Mouse (Mus musculus) thymus, adult 2 months (tissue): Measurements from ENCODE around the gene Tatdn2. TPM values are rescaled to one million over a fixed set of nuclear protein-coding genes. Genes with fewer than 3 reads are reported as not detected.
A peak's percentile ranks its signal among the peaks of the same experiment; 100 is the strongest.

Experiments used
- DNase-seq: peaks from one replicate; pipeline ENCODE4 v3.0.0; 2021
- H3K27ac ChIP-seq: fragments of 200-500 bp; 2 replicates; pipeline ENCODE4 v1.5.1; 2012; ENCODE audit warnings: low read length, control low read depth; ENCODE audit not compliant: control insufficient read depth, insufficient read depth
- H3K27me3 ChIP-seq: fragments of 200-500 bp; 2 replicates; pipeline ENCODE4 v1.6.1; 2012; ENCODE audit warnings: mild to moderate bottlenecking, low read length, moderate library complexity, mixed read lengths; ENCODE audit not compliant: control insufficient read depth, insufficient read depth
- H3K36me3 ChIP-seq: fragments of 200-500 bp; 2 replicates; pipeline ENCODE4 v1.6.1; 2012; ENCODE audit warnings: mild to moderate bottlenecking, low read length, moderate library complexity; ENCODE audit not compliant: control insufficient read depth, insufficient read depth
- H3K4me1 ChIP-seq: fragments of 200-500 bp; replicated peaks from 2 replicates; pipeline ENCODE4 v1.6.1; 2012; ENCODE audit warnings: low read length; ENCODE audit not compliant: control insufficient read depth, insufficient read depth
- H3K4me3 ChIP-seq: fragments of 200-500 bp; 2 replicates; pipeline ENCODE4 v1.5.1; 2012; ENCODE audit warnings: mild to moderate bottlenecking, low read length, control low read depth, moderate library complexity; ENCODE audit not compliant: control insufficient read depth, insufficient read depth
- CTCF ChIP-seq: fragments of 200-500 bp; IDR thresholded peaks from 2 replicates; pipeline ENCODE4 v1.5.1; 2012; ENCODE audit warnings: mild to moderate bottlenecking, control low read depth, low read length, moderate library complexity, borderline replicate concordance; ENCODE audit not compliant: control insufficient read depth, poor library complexity, insufficient read depth; ENCODE audit errors: extremely low read depth
- POLR2A ChIP-seq: fragments of 200-500 bp; IDR thresholded peaks from 2 replicates; pipeline ENCODE4 v1.6.1; 2012; ENCODE audit warnings: mild to moderate bottlenecking, low read length, control low read depth, moderate library complexity; ENCODE audit not compliant: control insufficient read depth, poor library complexity, insufficient read depth; ENCODE audit errors: extremely low read depth
- WGBS: fragments of 180-500 bp; shearing (Covaris S2); methylation state at CpG from one replicate; pipeline ENCODE4 v1.1.7; 2018; 5-methylcytosine and 5-hydroxymethylcytosine counted together
- polyA plus RNA-seq: library from polyadenylated mRNA; depleted of rRNA; stranded (reverse); fragments of >200 nt; gene quantifications from 2 replicates; pipeline ENCODE4 v1.2.3, GENCODE M21; 2012; rRNA removed

Gene Tatdn2
- 35.2 and 35.7 TPM in 2 replicates for polyA plus RNA-seq

DNA sequence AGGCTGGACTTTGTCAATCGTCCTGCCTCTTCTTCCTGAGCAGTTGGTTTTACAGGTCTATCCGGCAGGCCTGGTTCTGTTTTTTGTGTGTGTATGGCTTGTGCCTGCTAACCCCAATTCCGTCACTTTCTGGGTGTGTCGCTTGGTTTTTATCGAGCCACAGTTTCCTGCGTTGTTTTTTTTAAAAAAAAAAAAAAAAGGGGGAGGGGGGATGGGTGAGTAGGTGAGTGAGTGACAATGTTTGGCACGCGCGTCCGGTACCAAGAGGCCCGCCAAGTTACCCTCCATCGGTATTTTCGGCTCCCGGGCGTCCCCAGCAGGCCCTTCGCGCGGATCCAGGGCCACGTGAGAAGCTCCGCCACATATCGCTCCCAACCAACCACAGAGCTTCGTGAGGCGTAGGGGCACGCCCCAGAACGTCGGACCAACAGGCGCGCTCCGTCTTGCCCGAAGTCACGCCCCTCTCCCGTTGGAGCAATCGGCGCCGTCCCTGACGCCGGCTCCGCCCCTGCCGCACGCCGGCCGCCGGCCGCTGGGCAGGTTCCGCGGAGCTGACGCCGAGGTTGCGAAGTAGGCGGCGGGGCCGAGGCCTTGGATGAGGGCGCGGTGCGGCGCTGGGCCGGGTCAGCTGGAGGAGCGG is at the start of gene Tatdn2:
Tatdn2 (plus strand) TSS at position 469 of the 640 bp plus-strand sequence.
- WGBS = under 1% methylated on average over 58 of the region's 58 CpGs
- Histone ChIP-seq H3K36me3 (peaks cover 7% of the 10 kb centered on the region; the same call in 1 of the 2 replicates), H3K27me3 (no peaks in the 10 kb centered on the region), H3K27ac (peak within 1 kb of the TSS; percentile 92), H3K4me3 (peak within 1 kb of the TSS; percentile 95), H3K4me1 (peaks cover 12% of the 10 kb centered on the region)
- peak; percentile 95 for DNase-seq
- TF ChIP-seq POLR2A (peak; percentile 98), CTCF (peak; percentile 74; the same call in 1 of the 2 replicates)

GRCm38 (mm10) chr6:113649346-113650196 is 47.3 kb upstream of the Tatdn2 start:
- Histone ChIP-seq H3K4me3 (no peak overlapping the region), H3K36me3 (no peaks in the 10 kb centered on the region), H3K27me3 (no peaks in the 10 kb centered on the region), H3K4me1 (peaks cover 10% of the 10 kb centered on the region), H3K27ac (no peak overlapping the region)
- TF ChIP-seq CTCF (no peak), POLR2A (no peak)
- DNase-seq = no peak
- WGBS = 86% methylated on average over 7 of the region's 7 CpGs

GRCm38 (mm10) chr6:113650197-113650640 is 46.6 kb upstream of the Tatdn2 start:
- Histone ChIP-seq H3K27ac (no peak overlapping the region), H3K4me1 (peaks cover 11% of the 10 kb centered on the region), H3K27me3 (no peaks in the 10 kb centered on the region), H3K4me3 (no peak overlapping the region), H3K36me3 (no peaks in the 10 kb centered on the region)
- 57% methylated on average over 4 of the region's 4 CpGs for WGBS
- DNase-seq = no peak
- TF ChIP-seq POLR2A = no peak
- no peak for TF ChIP-seq CTCF

DNA sequence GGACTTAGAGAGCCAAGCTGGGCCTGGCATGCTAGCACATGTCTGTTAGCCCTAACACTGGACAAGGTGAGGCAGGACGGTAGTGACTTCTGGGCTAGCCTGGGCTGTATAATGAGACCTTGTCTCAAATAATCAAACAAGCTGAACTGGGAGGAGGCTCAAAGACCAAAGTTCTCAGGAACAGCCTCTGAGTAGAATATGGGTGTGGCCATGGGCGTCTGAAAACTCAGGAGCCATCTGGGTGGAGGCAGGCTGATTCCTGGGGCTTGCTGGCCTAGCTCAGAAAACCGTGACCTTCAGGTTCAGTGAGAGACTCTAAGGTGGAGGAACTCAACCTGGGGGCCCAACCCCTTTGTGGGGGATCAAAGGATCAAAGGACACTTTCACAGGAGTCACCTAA is 45.2 kb upstream of the Tatdn2 start:
- WGBS = 83% methylated on average over 3 of the region's 3 CpGs
- Histone ChIP-seq H3K27me3 (no peaks in the 10 kb centered on the region), H3K36me3 (no peaks in the 10 kb centered on the region), H3K4me3 (no peak overlapping the region), H3K27ac (no peak overlapping the region), H3K4me1 (peaks cover 12% of the 10 kb centered on the region)
- no peak for DNase-seq
- TF ChIP-seq POLR2A (no peak), CTCF (no peak)

GRCm38 (mm10) chr6:113653551-113653950 is 43.3 kb upstream of the Tatdn2 start:
- Histone ChIP-seq H3K4me1 (peaks cover 21% of the 10 kb centered on the region), H3K27ac (no peak overlapping the region), H3K4me3 (no peak overlapping the region), H3K36me3 (no peaks in the 10 kb centered on the region), H3K27me3 (no peaks in the 10 kb centered on the region)
- WGBS = 94% methylated on average over 7 of the region's 7 CpGs
- DNase-seq = no peak
- TF ChIP-seq CTCF = no peak

DNA sequence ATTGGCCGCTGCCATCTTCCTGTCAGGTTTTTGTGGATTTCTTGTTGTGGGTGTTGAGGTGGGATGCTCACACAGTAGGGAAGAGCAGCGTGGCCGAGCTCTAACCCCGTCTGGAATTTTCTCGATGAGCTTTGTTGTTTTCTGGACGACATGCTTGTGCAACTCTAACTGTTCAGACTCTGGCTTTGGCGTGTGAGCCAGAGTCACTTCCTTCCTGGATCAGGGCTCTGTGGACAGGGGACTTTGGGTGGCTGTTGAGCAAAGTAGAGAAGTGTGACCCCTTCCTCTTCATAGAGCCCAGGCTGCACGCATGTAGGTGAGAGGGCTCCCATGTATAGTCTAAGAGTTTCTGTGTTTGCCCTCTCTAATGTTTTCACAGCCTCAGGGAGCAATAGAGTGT is 42.7 kb upstream of the Tatdn2 start:
- 27% methylated on average over 8 of the region's 8 CpGs for WGBS
- no peaks in the 10 kb centered on the region for H3K27me3 ChIP-seq
- H3K27ac ChIP-seq = no peak overlapping the region
- no peak for TF ChIP-seq CTCF
- TF ChIP-seq POLR2A = no peak
- H3K4me3 ChIP-seq = no peak overlapping the region
- H3K36me3 ChIP-seq = no peaks in the 10 kb centered on the region
- H3K4me1 ChIP-seq = peaks cover 21% of the 10 kb centered on the region
- no peak for DNase-seq
